Mouse (Mus musculus) hindbrain, embryonic 11.5 days (tissue): Measurements from ENCODE around the gene Naa15. TPM values are rescaled to one million over a fixed set of nuclear protein-coding genes. Genes with fewer than 3 reads are reported as not detected.

Experiments used
- ATAC-seq: fragments of 200-750 bp; cut with Nextera tagmentation; 2 replicates; pipeline ENCODE4 v1.8.0; 2017; ENCODE audit warnings: mild to moderate bottlenecking, moderate TSS enrichment, moderate library complexity; ENCODE audit not compliant: low FRiP score
- DNase-seq: peaks from one replicate; pipeline ENCODE4 v3.0.0-alpha.2; 2015; ENCODE audit warnings: low spot score
- H3K27ac ChIP-seq: fragments of 300-500 bp; sonication (generic); 2 replicates; pipeline ENCODE4 v1.5.1; 2014; ENCODE audit warnings: mild to moderate bottlenecking, low read depth, low read length
- H3K27me3 ChIP-seq: fragments of 300-500 bp; sonication (generic); 2 replicates; pipeline ENCODE4 v1.6.1; 2014; ENCODE audit warnings: mild to moderate bottlenecking, low read length, moderate library complexity, mixed read lengths; ENCODE audit not compliant: control insufficient read depth, insufficient read depth
- H3K36me3 ChIP-seq: fragments of 300-500 bp; sonication (generic); 2 replicates; pipeline ENCODE4 v1.6.1; 2014; ENCODE audit warnings: mild to moderate bottlenecking, low read length, moderate library complexity, mixed read lengths; ENCODE audit not compliant: control insufficient read depth, insufficient read depth
- H3K4me1 ChIP-seq: fragments of 300-500 bp; sonication (generic); replicated peaks from 2 replicates; pipeline ENCODE4 v1.6.1; 2014; ENCODE audit warnings: low read length, mixed read lengths; ENCODE audit not compliant: control insufficient read depth, insufficient read depth
- H3K4me2 ChIP-seq: fragments of 300-500 bp; sonication (generic); replicated peaks from 2 replicates; pipeline ENCODE4 v1.6.1; 2014; ENCODE audit warnings: mild to moderate bottlenecking, low read depth, low read length
- H3K4me3 ChIP-seq: fragments of 300-500 bp; sonication (generic); 2 replicates; pipeline ENCODE4 v1.5.1; 2014; ENCODE audit warnings: low read depth, low read length
- H3K9ac ChIP-seq: fragments of 300-500 bp; sonication (generic); 2 replicates; pipeline ENCODE4 v1.6.1; 2014; ENCODE audit warnings: low read depth, low read length
- H3K9me3 ChIP-seq: fragments of 300-500 bp; sonication (generic); 2 replicates; pipeline ENCODE4 v1.6.1; 2016; ENCODE audit warnings: low read length; ENCODE audit not compliant: control insufficient read depth
- WGBS: fragments of 180-500 bp; shearing (Covaris S2); extraction: QIAGEN DNeasy Blood & Tissue Kit; methylation state at CpG from one replicate; pipeline ENCODE4 v1.1.7; 2014; 5-methylcytosine and 5-hydroxymethylcytosine counted together
- polyA plus RNA-seq: library from polyadenylated mRNA; unstranded; fragments of >200 nt; fragmentation: Nextera tagmentation; extraction: Ambion mirVana; gene quantifications from 2 replicates; pipeline ENCODE4 v1.2.1, GENCODE M21; 2014

The Naa15 gene
- polyA plus RNA-seq, 1 experiment from 2014 or later = 59.3 TPM

GRCm38 (mm10) chr3:51499876-51500275 is 84.9 kb downstream of the Naa15 start:
- DNase-seq = no peak
- no peaks in the 10 kb centered on the region for H3K27me3 ChIP-seq

DNA sequence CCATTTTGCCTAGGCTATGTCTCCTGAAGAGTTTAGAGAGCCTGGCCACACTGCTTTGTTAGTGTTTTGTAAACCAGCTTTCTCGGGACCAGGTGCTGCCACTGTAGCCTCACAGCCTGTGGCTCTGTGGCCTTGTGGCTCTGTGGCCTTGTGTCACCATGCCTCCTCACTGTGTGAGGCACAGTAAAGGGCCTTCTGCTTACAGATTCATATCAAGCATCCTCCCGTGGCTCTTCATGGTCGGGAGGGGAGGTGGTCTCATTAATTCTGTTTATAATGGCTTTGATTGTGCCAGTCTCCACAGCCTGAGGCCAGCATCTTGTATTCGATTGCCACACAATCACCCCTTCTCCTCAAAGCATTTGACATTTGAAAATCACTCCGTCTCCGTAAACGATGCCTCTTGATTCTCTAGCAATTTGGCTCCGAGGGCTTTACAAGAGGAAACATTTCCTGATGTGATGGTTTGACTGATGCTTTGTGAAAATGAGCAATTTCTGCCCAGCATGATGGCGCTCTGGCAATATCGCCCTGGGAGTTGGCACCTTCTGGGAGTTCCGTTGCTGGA is 89.5 kb downstream of the Naa15 start:
- Histone ChIP-seq H3K4me1 (no peaks in the 10 kb centered on the region), H3K4me3 (no peak overlapping the region), H3K9me3 (no peaks in the 10 kb centered on the region), H3K9ac (no peak overlapping the region), H3K4me2 (no peak overlapping the region), H3K27ac (no peak overlapping the region), H3K27me3 (no peaks in the 10 kb centered on the region), H3K36me3 (no peaks in the 10 kb centered on the region)
- 0 out of 2 replicates have a peak, but pooled peaks have one; percentile 55 for ATAC-seq
- WGBS = 68% methylated on average over 11 of the region's 11 CpGs
- no peak for DNase-seq

More at GRCm38 (mm10) chr3:51499876-51500275, 84.9 kb downstream of the Naa15 start:
- Histone ChIP-seq H3K27ac (no peak overlapping the region), H3K4me1 (no peaks in the 10 kb centered on the region), H3K36me3 (no peaks in the 10 kb centered on the region), H3K4me3 (no peak overlapping the region), H3K4me2 (no peak overlapping the region), H3K9me3 (no peaks in the 10 kb centered on the region), H3K9ac (no peak overlapping the region)
- WGBS = 87% methylated on average over 4 of the region's 4 CpGs
- no peak for ATAC-seq

- Histone ChIP-seq H3K36me3 (no peaks in the 10 kb centered on the region), H3K9me3 (no peaks in the 10 kb centered on the region), H3K27me3 (no peaks in the 10 kb centered on the region), H3K4me3 (no peak overlapping the region), H3K27ac (peak overlapping the region; percentile 9; the same call in 1 of the 2 replicates), H3K9ac (no peak overlapping the region), H3K4me1 (no peaks in the 10 kb centered on the region), H3K4me2 (no peak overlapping the region)
- WGBS = 47% methylated on average over 19 of the region's 19 CpGs
- DNase-seq = peak; percentile 70
- peak; percentile 83 for ATAC-seq
These were observed 90.5 kb downstream of the Naa15 start for GRCm38 (mm10) chr3:51505465-51505864.

- no peak; the same call in 1 of the 2 replicates for ATAC-seq
- Histone ChIP-seq H3K9ac (no peak overlapping the region), H3K4me3 (no peak overlapping the region), H3K4me1 (no peaks in the 10 kb centered on the region), H3K36me3 (no peaks in the 10 kb centered on the region), H3K27ac (no peak overlapping the region), H3K9me3 (no peaks in the 10 kb centered on the region), H3K4me2 (no peak overlapping the region; the same call in 1 of the 2 replicates), H3K27me3 (no peaks in the 10 kb centered on the region)
- DNase-seq = peak; percentile 82
- WGBS = 38% methylated on average over 8 of the region's 8 CpGs
These were observed 96.0 kb downstream of the Naa15 start for GRCm38 (mm10) chr3:51510903-51511302.

GRCm38 (mm10) chr3:51511983-51512382 is 97.0 kb downstream of the Naa15 start:
- Histone ChIP-seq H3K9me3 (no peaks in the 10 kb centered on the region), H3K4me1 (no peaks in the 10 kb centered on the region), H3K27ac (no peak overlapping the region), H3K36me3 (no peaks in the 10 kb centered on the region), H3K4me3 (no peak overlapping the region), H3K27me3 (no peaks in the 10 kb centered on the region), H3K9ac (no peak overlapping the region), H3K4me2 (no peak overlapping the region)
- ATAC-seq (no peak), DNase-seq (no peak)
- 96% methylated on average over 5 of the region's 5 CpGs for WGBS

DNA sequence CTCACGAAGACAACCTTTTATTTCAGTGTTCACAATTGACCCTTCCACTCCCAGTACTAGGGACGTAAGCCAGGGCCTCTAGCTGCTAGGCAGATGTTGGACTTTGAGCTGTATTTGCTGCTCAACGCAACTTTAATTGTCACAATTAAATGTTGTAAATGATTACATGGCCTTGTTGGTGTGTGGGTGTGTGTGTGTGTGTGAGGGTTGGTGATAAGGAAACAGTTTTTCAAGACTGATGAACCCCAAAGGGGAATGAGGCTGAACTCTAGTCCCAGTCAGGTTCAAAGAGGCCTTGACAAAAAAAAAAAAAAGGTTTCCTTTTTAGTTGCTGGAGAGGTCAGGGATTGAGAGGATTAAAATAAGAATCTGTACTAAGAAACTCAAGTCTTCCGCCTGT is 102.5 kb downstream of the Naa15 start:
- no peaks in the 10 kb centered on the region for H3K27me3 ChIP-seq
- 88% methylated on average over 4 of the region's 4 CpGs for WGBS

GRCm38 (mm10) chr3:51517878-51518762 is 103.2 kb downstream of the Naa15 start:
- Histone ChIP-seq H3K36me3 (no peaks in the 10 kb centered on the region), H3K4me2 (no peak overlapping the region), H3K4me1 (no peaks in the 10 kb centered on the region), H3K9me3 (no peaks in the 10 kb centered on the region), H3K9ac (no peak overlapping the region), H3K27me3 (no peaks in the 10 kb centered on the region), H3K27ac (no peak overlapping the region), H3K4me3 (no peak overlapping the region)
- no peak for DNase-seq
- WGBS = 77% methylated on average over 12 of the region's 12 CpGs
- no peak for ATAC-seq

More for the DNA sequence above, 102.5 kb downstream of the Naa15 start:
- H3K4me1 ChIP-seq = no peaks in the 10 kb centered on the region
- H3K36me3 ChIP-seq = no peaks in the 10 kb centered on the region
- DNase-seq (no peak), ATAC-seq (no peak)
- no peak overlapping the region for H3K4me2 ChIP-seq
- H3K9me3 ChIP-seq = no peaks in the 10 kb centered on the region
- H3K9ac ChIP-seq = no peak overlapping the region
- no peak overlapping the region for H3K27ac ChIP-seq
- no peak overlapping the region for H3K4me3 ChIP-seq

- Histone ChIP-seq H3K4me2 (no peak overlapping the region), H3K9me3 (no peaks in the 10 kb centered on the region), H3K27ac (no peak overlapping the region), H3K4me1 (no peaks in the 10 kb centered on the region), H3K9ac (no peak overlapping the region), H3K27me3 (no peaks in the 10 kb centered on the region), H3K4me3 (no peak overlapping the region), H3K36me3 (peaks cover 2% of the 10 kb centered on the region; the same call in 1 of the 2 replicates)
- no peak for DNase-seq
- no peak for ATAC-seq
- WGBS = 76% methylated on average over 8 of the region's 8 CpGs
These were observed 103.8 kb downstream of the Naa15 start for GRCm38 (mm10) chr3:51518763-51519121.

DNA sequence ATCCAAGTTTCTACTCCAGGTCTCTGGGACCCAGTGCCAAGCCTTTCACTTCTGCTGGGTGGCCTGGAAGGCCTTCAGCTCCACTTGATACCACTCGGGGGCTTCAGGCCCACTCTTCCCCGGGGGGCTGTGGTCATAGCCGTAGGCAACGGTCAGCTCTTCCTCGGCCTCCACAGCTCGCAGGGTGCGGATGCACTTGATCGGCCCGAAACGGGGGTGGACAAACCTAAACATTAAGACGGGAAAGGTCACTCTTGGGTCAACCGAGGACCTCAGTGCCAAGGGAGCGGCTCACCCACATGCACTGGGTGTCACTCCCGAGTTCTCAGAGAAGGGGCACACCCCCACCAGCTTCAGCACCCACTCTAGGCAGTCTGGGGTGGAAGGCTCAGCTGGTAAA is 106.3 kb downstream of the Naa15 start:
- no peak overlapping the region for H3K27ac ChIP-seq
- H3K27me3 ChIP-seq = no peaks in the 10 kb centered on the region
- peaks cover 6% of the 10 kb centered on the region for H3K36me3 ChIP-seq
- no peaks in the 10 kb centered on the region for H3K4me1 ChIP-seq
- H3K9ac ChIP-seq = no peak overlapping the region
- no peak for ATAC-seq
- H3K4me3 ChIP-seq = no peak overlapping the region
- whole genome bisulfite sequencing = 93% methylated on average over 14 of the region's 14 CpGs
- H3K4me2 ChIP-seq = no peak overlapping the region
- DNase-seq = no peak
- H3K9me3 ChIP-seq = no peaks in the 10 kb centered on the region
